Mouse (Mus musculus) erythroid progenitor cell, adult 5-6 weeks (primary cell): Measurements from ENCODE around the gene Car11. TPM values are rescaled to one million over a fixed set of nuclear protein-coding genes. Genes with fewer than 3 reads are reported as not detected.
A peak's percentile ranks its signal among the peaks of the same experiment; 100 is the strongest.
"Not testable (repeated sequence)": the region's sequence is repeated elsewhere in the genome, so short reads cannot be mapped to it uniquely, and the experiment has no call there.

Experiments
- ATAC-seq: replicated peaks from 2 replicates; pipeline ENCODE4 v1.8.0; 2016; ENCODE audit warnings: moderate number of reproducible peaks, mild to moderate bottlenecking, moderate TSS enrichment, inconsistent platforms; ENCODE audit not compliant: poor library complexity, low FRiP score, severe bottlenecking
- total RNA-seq, 2 experiments: library from RNA; stranded (forward) in 1 of 2; stranded (reverse) in 1 of 2; fragments of 150-400 nt in 1 of 2; fragments of 186-747, 209-891 nt in 1 of 2; gene quantifications; 2 replicates each; pipeline versions ENCODE4 v1.2.3 to v1.2.4; 2015 to 2017; ENCODE audit warnings: low replicate concordance in 2 of 2

Car11 gene
- not detected in 2 replicates for total RNA-seq (2015; ENCODE audit: low replicate concordance)
- total RNA-seq (2017; ENCODE audit: low replicate concordance), result not detected in 2 replicates

GRCm38 (mm10) chr7:45699523-45700141, at the start of gene Car11:
TSS of gene Car11 (plus strand) at chr7:45699843.
- ATAC-seq, result no peak

GRCm38 (mm10) chr7:45650484-45650883, 49.2 kb upstream of the Car11 start:
- ATAC-seq, result not testable (repeated sequence)

GRCm38 (mm10) chr7:45654424-45655047, 45.1 kb upstream of the Car11 start:
- no peak for ATAC-seq

- no peak for ATAC-seq
Observed at GRCm38 (mm10) chr7:45660746-45661478, 38.7 kb upstream of the Car11 start.

- not testable (repeated sequence) for ATAC-seq
Observed at GRCm38 (mm10) chr7:45661702-45662101, 37.9 kb upstream of the Car11 start.

- ATAC-seq, result no peak
Observed at GRCm38 (mm10) chr7:45665303-45666138, 34.1 kb upstream of the Car11 start.

GRCm38 (mm10) chr7:45666161-45666560, 33.5 kb upstream of the Car11 start, which contains the start of gene Fut2:
TSS of gene Fut2 (minus strand) at chr7:45666394.
- no peak; the same call in 1 of the 2 replicates for ATAC-seq

GRCm38 (mm10) chr7:45667761-45668160, 31.9 kb upstream of the Car11 start:
- no peak for ATAC-seq

GRCm38 (mm10) chr7:45668921-45669320, 30.7 kb upstream of the Car11 start:
- ATAC-seq, result no peak

- no peak for ATAC-seq
Observed at GRCm38 (mm10) chr7:45677627-45678295, 21.9 kb upstream of the Car11 start.

- no peak for ATAC-seq
Observed at GRCm38 (mm10) chr7:45678513-45678912, 21.1 kb upstream of the Car11 start.

GRCm38 (mm10) chr7:45679966-45680621, 19.5 kb upstream of the Car11 start:
- no peak for ATAC-seq

GRCm38 (mm10) chr7:45681046-45681736, 18.5 kb upstream of the Car11 start:
- ATAC-seq, result no peak

- ATAC-seq, result peak; percentile 50; the same call in 1 of the 2 replicates
Observed at GRCm38 (mm10) chr7:45682144-45683126, 17.2 kb upstream of the Car11 start.

GRCm38 (mm10) chr7:45683396-45684050, 16.1 kb upstream of the Car11 start, which contains the start of gene Ntn5:
TSS of gene Ntn5 (plus strand) at chr7:45684022.
- ATAC-seq, result no peak

GRCm38 (mm10) chr7:45685811-45686210, 13.8 kb upstream of the Car11 start:
- ATAC-seq, result no peak
